ENCODE assay signal across 23 mouse cellular contexts in genomic region chr7:13006531-13006930, GRCm38 (mm10). TPM values are rescaled to one million over a fixed set of nuclear protein-coding genes. Genes with fewer than 3 reads are reported as not detected.
A peak's percentile ranks its signal among the peaks of the same experiment; 100 is the strongest.
DNase-seq lines count a peak whose midpoint lies in the region; ATAC-seq lines count a peak whose summit lies in the region.
"Had no signal": no experiment of that assay in that cellular context is flagged by ENCODE, and none has a peak within 500 bp of the region (broad histone marks: within the 10 kb centered on the region; RNA-seq: fewer than 3 reads in every experiment).

No protein-coding gene starts in this region.

- H3K9me3 ChIP-seq in heart, embryonic 12.5 days (replicated peaks) = no peaks in the 10 kb centered on the region
- no peaks in the 10 kb centered on the region for H3K9me3 ChIP-seq in heart, embryonic 11.5 days (replicated peaks; ENCODE audit: control insufficient read depth, low read length)
- H3K9me3 ChIP-seq in kidney, embryonic 16.5 days (ENCODE audit: low read length) = no peaks in the 10 kb centered on the region
- H3K9me3 ChIP-seq in limb, embryonic 13.5 days = no peaks in the 10 kb centered on the region
- H3K9me3 ChIP-seq: embryonic facial prominence, embryonic 13.5 days; forebrain, embryonic 15.5 days; liver, embryonic 12.5 days; midbrain, embryonic 15.5 days had no signal

- peaks cover 19% of the 10 kb centered on the region for H3K27me3 ChIP-seq in heart, embryonic 12.5 days (replicated peaks)
- peaks cover 14% of the 10 kb centered on the region for H3K27me3 ChIP-seq in heart, embryonic 11.5 days (ENCODE audit: control insufficient read depth, insufficient read depth, low read length)
- no peaks in the 10 kb centered on the region for H3K27me3 ChIP-seq in kidney, embryonic 16.5 days (ENCODE audit: insufficient read depth, low read length)
- peaks cover 10% of the 10 kb centered on the region for H3K27me3 ChIP-seq in limb, embryonic 13.5 days
- H3K27me3 ChIP-seq: forebrain, embryonic 15.5 days; midbrain, embryonic 15.5 days had no signal

- no peak overlapping the region for H3K4me2 ChIP-seq in heart, embryonic 12.5 days
- no peak overlapping the region for H3K4me2 ChIP-seq in heart, embryonic 11.5 days
- H3K4me2 ChIP-seq in kidney, embryonic 16.5 days (replicated peaks; ENCODE audit: low read depth, low read length) = no peak overlapping the region; the same call in 1 of the 2 replicates
- H3K4me2 ChIP-seq in limb, embryonic 13.5 days (replicated peaks) = peak overlapping the region; percentile 45; the same call in 1 of the 2 replicates
- H3K4me2 ChIP-seq: embryonic facial prominence, embryonic 13.5 days; forebrain, embryonic 15.5 days; liver, embryonic 12.5 days; midbrain, embryonic 15.5 days had no signal

- peaks cover 37% of the 10 kb centered on the region for H3K36me3 ChIP-seq in heart, embryonic 12.5 days
- no peaks in the 10 kb centered on the region for H3K36me3 ChIP-seq in heart, embryonic 11.5 days (ENCODE audit: control insufficient read depth, insufficient read depth, low read length)
- H3K36me3 ChIP-seq in kidney, embryonic 16.5 days (ENCODE audit: insufficient read depth, low read length) = peaks cover 28% of the 10 kb centered on the region
- peaks cover 41% of the 10 kb centered on the region for H3K36me3 ChIP-seq in limb, embryonic 13.5 days

- H3K9ac ChIP-seq in heart, embryonic 12.5 days = peak overlapping the region; percentile 19; the same call in 1 of the 2 replicates
- H3K9ac ChIP-seq in heart, embryonic 11.5 days (ENCODE audit: low read depth, low read length) = no peak overlapping the region
- no peak overlapping the region for H3K9ac ChIP-seq in kidney, embryonic 16.5 days (replicated peaks; ENCODE audit: low read length)
- 0 out of 2 replicates have a peak overlapping the region, but pooled peaks have one; percentile 91 for H3K9ac ChIP-seq in limb, embryonic 13.5 days
- H3K9ac ChIP-seq: liver, embryonic 12.5 days; midbrain, embryonic 15.5 days had no signal

- no peak overlapping the region for H3K4me3 ChIP-seq in heart, embryonic 12.5 days
- no peak overlapping the region for H3K4me3 ChIP-seq in heart, embryonic 11.5 days (ENCODE audit: low read depth, low read length)
- no peak overlapping the region for H3K4me3 ChIP-seq in kidney, embryonic 16.5 days (ENCODE audit: low read length)
- H3K4me3 ChIP-seq in brown adipose tissue, adult 24 weeks (ENCODE audit: insufficient read depth, low read depth, low read length) = peak overlapping the region; percentile 13
- peak overlapping the region; percentile 21; the same call in 1 of the 2 replicates for H3K4me3 ChIP-seq in limb, embryonic 13.5 days
- H3K4me3 ChIP-seq: embryonic facial prominence, embryonic 13.5 days; forebrain, embryonic 15.5 days; liver, embryonic 12.5 days; midbrain, embryonic 15.5 days; myocyte had no signal

- no peak for DNase-seq in kidney, adult 8-10 months
- no peak for DNase-seq in adrenal gland, postnatal 10 days
- DNase-seq in adipocyte (ENCODE audit: low spot score) = no peak
- DNase-seq: adrenal gland, postnatal 14 days; B cell, adult 2 months; heart, postnatal 14 days; lung, adult 2 months; lung, postnatal 36 days; right cerebral cortex, postnatal 14 days; spleen, adult 18-20 months; thymus, postnatal 25 days had no signal

- H3K4me1 ChIP-seq in heart, embryonic 12.5 days (replicated peaks) = peaks cover 21% of the 10 kb centered on the region
- peaks cover 13% of the 10 kb centered on the region; the same call in 1 of the 2 replicates for H3K4me1 ChIP-seq in heart, embryonic 11.5 days (ENCODE audit: control insufficient read depth, insufficient read depth, low read length)
- peaks cover 31% of the 10 kb centered on the region for H3K4me1 ChIP-seq in kidney, embryonic 16.5 days (ENCODE audit: insufficient read depth, low read length)
- H3K4me1 ChIP-seq in brown adipose tissue, adult 24 weeks (ENCODE audit: control insufficient read depth, insufficient read depth, insufficient read length, low read length) = peaks cover 6% of the 10 kb centered on the region; the same call in 1 of the 2 replicates
- peaks cover 35% of the 10 kb centered on the region for H3K4me1 ChIP-seq in limb, embryonic 13.5 days

- ATAC-seq in heart, embryonic 12.5 days (ENCODE audit: insufficient number of reproducible peaks, low FRiP score) = no peak
- no peak for ATAC-seq in heart, embryonic 11.5 days (replicated peaks; ENCODE audit: insufficient number of reproducible peaks, low FRiP score, low TSS enrichment)
- no peak for ATAC-seq in kidney, embryonic 16.5 days (ENCODE audit: low FRiP score, low TSS enrichment)
- no peak for ATAC-seq in limb, embryonic 13.5 days (ENCODE audit: low FRiP score, low read depth)
- ATAC-seq: forebrain, embryonic 15.5 days; liver, embryonic 12.5 days; midbrain, embryonic 15.5 days had no signal

- WGBS in heart, embryonic 12.5 days = 83% methylated on average over 10 of the region's 10 CpGs
- 84% methylated on average over 10 of the region's 10 CpGs for WGBS in heart, embryonic 11.5 days (ENCODE audit: insufficient replicate concordance)
- 85% methylated on average over 10 of the region's 10 CpGs for WGBS in kidney, embryonic 16.5 days
- WGBS in limb, embryonic 13.5 days = 78% methylated on average over 10 of the region's 10 CpGs

- no peak overlapping the region for H3K27ac ChIP-seq in heart, embryonic 12.5 days (ENCODE audit: poor library complexity, severe bottlenecking)
- no peak overlapping the region for H3K27ac ChIP-seq in heart, embryonic 11.5 days (ENCODE audit: low read depth, low read length)
- 0 out of 2 replicates have a peak overlapping the region, but pooled peaks have one; percentile 0 for H3K27ac ChIP-seq in kidney, embryonic 16.5 days (ENCODE audit: low read length)
- peak overlapping the region; percentile 83 for H3K27ac ChIP-seq in brown adipose tissue, adult 24 weeks (replicated peaks; ENCODE audit: low read depth, low read length)
- no peak overlapping the region for H3K27ac ChIP-seq in limb, embryonic 13.5 days
- H3K27ac ChIP-seq: embryonic facial prominence, embryonic 13.5 days; forebrain, embryonic 15.5 days; liver, embryonic 12.5 days; midbrain, embryonic 15.5 days had no signal

RNA-seq across cellular contexts. Expression of gene Zbtb45, which starts 3.3 kb away (rescaled TPM):
- 16.2 and 18.7 TPM in 2 replicates for polyA plus RNA-seq in heart, embryonic 12.5 days (2016; fragmentation: Nextera tagmentation; extraction: Ambion mirVana)
- polyA plus RNA-seq in heart, embryonic 11.5 days (2014; fragmentation: Nextera tagmentation; extraction: Ambion mirVana) = 13.6 and 16.0 TPM in 2 replicates
- polyA plus RNA-seq in kidney, embryonic 16.5 days (2015; fragmentation: Nextera tagmentation; extraction: Ambion mirVana) = 28.3 and 29.2 TPM in 2 replicates
- polyA plus RNA-seq in brown adipose tissue, adult 24 weeks (2012; ENCODE audit: insufficient read depth, insufficient read length, missing spikeins) = 2.1 and 4.0 TPM in 2 replicates
- polyA plus RNA-seq in limb, embryonic 13.5 days (2015; fragmentation: Nextera tagmentation; extraction: Ambion mirVana) = 28.0 and 29.6 TPM in 2 replicates
- total RNA-seq in adrenal gland, postnatal 10 days (2021) = 10 to 100 TPM; 11.3 to 13.6 TPM

RNA-seq across cellular contexts. Expression of gene Trim28, which starts 7.6 kb away (rescaled TPM):
- 221 and 228 TPM in 2 replicates for polyA plus RNA-seq in heart, embryonic 12.5 days (2016; fragmentation: Nextera tagmentation; extraction: Ambion mirVana)
- 252 and 256 TPM in 2 replicates for polyA plus RNA-seq in heart, embryonic 11.5 days (2014; fragmentation: Nextera tagmentation; extraction: Ambion mirVana)
- polyA plus RNA-seq in kidney, embryonic 16.5 days (2015; fragmentation: Nextera tagmentation; extraction: Ambion mirVana) = 245 TPM in 2 replicates
- 39.4 and 56.3 TPM in 2 replicates for polyA plus RNA-seq in brown adipose tissue, adult 24 weeks (2012; ENCODE audit: insufficient read depth, insufficient read length, missing spikeins)
- polyA plus RNA-seq in limb, embryonic 13.5 days (2015; fragmentation: Nextera tagmentation; extraction: Ambion mirVana) = 316 and 329 TPM in 2 replicates
- total RNA-seq in adrenal gland, postnatal 10 days (2021) = 100 to 1,000 TPM; 218 to 247 TPM

RNA-seq across cellular contexts. Expression of gene Slc27a5, which starts 8.5 kb away (rescaled TPM):
- 0.22 TPM in 1 of 2 replicates, not detected in the other for polyA plus RNA-seq in heart, embryonic 12.5 days (2016; fragmentation: Nextera tagmentation; extraction: Ambion mirVana)
- not detected in 2 replicates for polyA plus RNA-seq in heart, embryonic 11.5 days (2014; fragmentation: Nextera tagmentation; extraction: Ambion mirVana)
- polyA plus RNA-seq in kidney, embryonic 16.5 days (2015; fragmentation: Nextera tagmentation; extraction: Ambion mirVana) = 0.11 and 0.40 TPM in 2 replicates
- not detected in 2 replicates for polyA plus RNA-seq in brown adipose tissue, adult 24 weeks (2012; ENCODE audit: insufficient read depth, insufficient read length, missing spikeins)
- polyA plus RNA-seq in limb, embryonic 13.5 days (2015; fragmentation: Nextera tagmentation; extraction: Ambion mirVana) = 0.08 and 0.34 TPM in 2 replicates
- 10 to 100 TPM; 24.2 to 50.8 TPM for total RNA-seq in adrenal gland, postnatal 10 days (2021)
- total RNA-seq: heart, postnatal 14 days; left cerebral cortex, postnatal 25 days; megakaryocyte-erythroid progenitor cell, adult 5-6 weeks had no signal
- polyA plus RNA-seq: myocyte had no signal

RNA-seq across cellular contexts. Expression of gene Chmp2a, which starts 28.1 kb away (rescaled TPM):
- polyA plus RNA-seq in heart, embryonic 12.5 days (2016; fragmentation: Nextera tagmentation; extraction: Ambion mirVana) = 127 and 131 TPM in 2 replicates
- 148 and 149 TPM in 2 replicates for polyA plus RNA-seq in heart, embryonic 11.5 days (2014; fragmentation: Nextera tagmentation; extraction: Ambion mirVana)
- 159 and 162 TPM in 2 replicates for polyA plus RNA-seq in kidney, embryonic 16.5 days (2015; fragmentation: Nextera tagmentation; extraction: Ambion mirVana)
- polyA plus RNA-seq in brown adipose tissue, adult 24 weeks (2012; ENCODE audit: insufficient read depth, insufficient read length, missing spikeins) = 194 and 239 TPM in 2 replicates
- 127 and 133 TPM in 2 replicates for polyA plus RNA-seq in limb, embryonic 13.5 days (2015; fragmentation: Nextera tagmentation; extraction: Ambion mirVana)
- total RNA-seq in adrenal gland, postnatal 10 days (2021) = 100 to 1,000 TPM; 165 to 169 TPM

RNA-seq across cellular contexts. Expression of gene Zfp446, which starts 28.9 kb away (rescaled TPM):
- polyA plus RNA-seq in heart, embryonic 12.5 days (2016; fragmentation: Nextera tagmentation; extraction: Ambion mirVana) = 6.4 and 7.2 TPM in 2 replicates
- 4.3 and 5.5 TPM in 2 replicates for polyA plus RNA-seq in heart, embryonic 11.5 days (2014; fragmentation: Nextera tagmentation; extraction: Ambion mirVana)
- 12.4 and 14.4 TPM in 2 replicates for polyA plus RNA-seq in kidney, embryonic 16.5 days (2015; fragmentation: Nextera tagmentation; extraction: Ambion mirVana)
- polyA plus RNA-seq in brown adipose tissue, adult 24 weeks (2012; ENCODE audit: insufficient read depth, insufficient read length, missing spikeins) = 0.55 and 1.2 TPM in 2 replicates
- 10.5 and 10.8 TPM in 2 replicates for polyA plus RNA-seq in limb, embryonic 13.5 days (2015; fragmentation: Nextera tagmentation; extraction: Ambion mirVana)
- 1 to 10 TPM; 5.4 to 5.9 TPM for total RNA-seq in adrenal gland, postnatal 10 days (2021)

Comparison
In these comparisons a context has a peak if more than half of its experiments do, and no peak if none do; other contexts are left out.
1. H3K9ac ChIP-seq: peak in heart, embryonic 12.5 days (single experiment) and limb, embryonic 13.5 days (single experiment); none in heart, embryonic 11.5 days (single experiment) and kidney, embryonic 16.5 days (single experiment).
2. H3K27ac ChIP-seq: peak in kidney, embryonic 16.5 days (single experiment) and brown adipose tissue, adult 24 weeks (single experiment); none in heart, embryonic 12.5 days (single experiment), heart, embryonic 11.5 days (single experiment) and limb, embryonic 13.5 days (single experiment).
3. H3K4me3 ChIP-seq: peak in brown adipose tissue, adult 24 weeks (single experiment) and limb, embryonic 13.5 days (single experiment); none in heart, embryonic 12.5 days (single experiment), heart, embryonic 11.5 days (single experiment) and kidney, embryonic 16.5 days (single experiment).